Mouse (Mus musculus) gastrocnemius, postnatal 25 days (tissue): Measurements from ENCODE around the gene Kcnh8. TPM values are rescaled to one million over a fixed set of nuclear protein-coding genes. Genes with fewer than 3 reads are reported as not detected.

Experiments used
- DNase-seq: peaks from one replicate; pipeline ENCODE4 v3.0.0; 2022
- total RNA-seq, 2 experiments: library from RNA; stranded (reverse); gene quantifications; 1 replicate in 1 of 2; 2 replicates in 1 of 2; pipeline ENCODE4 v1.2.3; 2021

Kcnh8 gene
- total RNA-seq, 2 experiments from 2014 or later, result not detected

GRCm38 (mm10) chr17:52829678-52830077, 227.2 kb downstream of the Kcnh8 start:
- no peak for DNase-seq

- DNase-seq, result no peak
Observed at GRCm38 (mm10) chr17:52873195-52873594, 270.7 kb downstream of the Kcnh8 start.

GRCm38 (mm10) chr17:52878964-52879363, 276.5 kb downstream of the Kcnh8 start:
- DNase-seq, result no peak

GRCm38 (mm10) chr17:52880051-52880450, 277.5 kb downstream of the Kcnh8 start:
- DNase-seq, result no peak

- no peak for DNase-seq
Observed at GRCm38 (mm10) chr17:52885210-52885609, 282.7 kb downstream of the Kcnh8 start.

- DNase-seq, result no peak
Observed at GRCm38 (mm10) chr17:52920519-52921106, 318.1 kb downstream of the Kcnh8 start.

GRCm38 (mm10) chr17:52943966-52944365, 341.5 kb downstream of the Kcnh8 start:
- no peak for DNase-seq

- DNase-seq, result no peak
Observed at GRCm38 (mm10) chr17:52972735-52973134, 370.2 kb downstream of the Kcnh8 start.

GRCm38 (mm10) chr17:52980958-52981357, 378.4 kb downstream of the Kcnh8 start:
- no peak for DNase-seq
